Mouse (Mus musculus) liver, adult (tissue): Measurements from ENCODE around the gene Hey2.

Experiments
- GATA4 ChIP-seq: IDR thresholded peaks from 2 replicates; pipeline ENCODE4 v1.6.1; 2014; ENCODE audit warnings: mild to moderate bottlenecking, low read length; ENCODE audit not compliant: insufficient replicate concordance

Gene Hey2

DNA sequence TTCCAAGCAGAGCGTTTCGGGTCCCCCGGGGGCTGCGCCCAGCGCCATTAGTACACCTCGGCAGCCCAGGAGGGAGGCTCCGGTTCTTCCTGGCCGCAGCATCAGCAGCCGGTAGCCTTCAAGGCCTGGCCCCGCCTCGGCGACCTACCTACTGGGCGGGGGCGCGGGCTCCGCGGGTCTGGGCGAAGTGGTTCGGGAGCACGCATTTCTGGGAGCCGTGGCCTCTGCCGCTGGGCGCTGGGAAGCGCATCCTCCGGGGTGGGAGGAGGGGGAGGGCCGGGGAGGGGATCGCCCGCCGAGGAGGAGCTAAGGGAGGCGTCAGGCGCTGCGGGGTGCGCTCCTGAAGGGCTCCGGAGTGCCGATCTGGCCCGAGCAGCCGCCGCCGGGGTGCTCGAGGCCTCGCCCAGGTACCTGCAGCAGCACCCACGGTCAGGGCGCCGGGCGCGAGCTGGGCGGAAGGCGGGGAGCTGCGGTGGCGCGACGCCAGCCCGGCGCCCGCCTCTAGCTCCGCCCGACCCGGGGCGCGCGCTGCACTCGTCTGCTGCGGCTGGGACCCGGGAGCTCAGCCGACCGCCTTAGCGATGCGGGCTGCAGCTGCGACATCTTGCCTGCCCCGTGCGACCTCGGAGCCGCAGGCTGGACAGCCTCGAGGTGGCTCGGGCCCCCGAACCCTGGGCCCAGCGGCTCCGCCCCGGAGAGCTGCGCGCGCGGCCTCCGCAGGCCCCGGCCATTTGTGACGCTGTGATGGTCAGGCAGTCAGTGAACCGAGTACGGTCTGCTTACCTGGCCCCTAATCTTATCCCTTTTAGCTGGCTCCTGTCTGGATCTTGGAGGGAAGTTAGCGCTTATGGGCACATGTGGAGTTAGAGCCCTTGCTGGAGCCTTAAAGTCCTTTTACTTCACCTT lies 39.7 kb downstream of the Hey2 start, which contains the start of gene Ncoa7:
Gene Ncoa7, minus strand, starts transcription at position 646 of the 906 bp plus-strand sequence.
- TF ChIP-seq GATA4, result no peak

DNA sequence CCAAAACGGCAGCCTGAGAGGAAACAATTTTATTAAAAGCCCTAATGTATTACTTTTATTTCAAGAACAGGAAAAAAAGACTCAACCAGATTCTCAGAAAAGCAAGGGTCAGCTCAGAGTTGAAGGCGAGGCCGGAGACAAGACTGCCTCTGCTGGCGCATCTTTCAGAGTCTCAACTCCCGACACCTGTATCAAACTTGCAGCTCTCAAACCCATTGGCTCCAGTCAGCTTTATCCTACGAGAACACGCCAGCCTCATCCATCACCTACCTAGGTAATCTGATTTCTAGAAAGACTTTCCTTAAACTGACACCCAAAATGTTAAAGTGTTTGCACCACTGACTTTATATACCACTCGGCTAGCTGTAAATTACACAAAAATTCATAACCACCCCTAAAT lies 40.6 kb downstream of the Hey2 start:
- TF ChIP-seq GATA4, result no peak

DNA sequence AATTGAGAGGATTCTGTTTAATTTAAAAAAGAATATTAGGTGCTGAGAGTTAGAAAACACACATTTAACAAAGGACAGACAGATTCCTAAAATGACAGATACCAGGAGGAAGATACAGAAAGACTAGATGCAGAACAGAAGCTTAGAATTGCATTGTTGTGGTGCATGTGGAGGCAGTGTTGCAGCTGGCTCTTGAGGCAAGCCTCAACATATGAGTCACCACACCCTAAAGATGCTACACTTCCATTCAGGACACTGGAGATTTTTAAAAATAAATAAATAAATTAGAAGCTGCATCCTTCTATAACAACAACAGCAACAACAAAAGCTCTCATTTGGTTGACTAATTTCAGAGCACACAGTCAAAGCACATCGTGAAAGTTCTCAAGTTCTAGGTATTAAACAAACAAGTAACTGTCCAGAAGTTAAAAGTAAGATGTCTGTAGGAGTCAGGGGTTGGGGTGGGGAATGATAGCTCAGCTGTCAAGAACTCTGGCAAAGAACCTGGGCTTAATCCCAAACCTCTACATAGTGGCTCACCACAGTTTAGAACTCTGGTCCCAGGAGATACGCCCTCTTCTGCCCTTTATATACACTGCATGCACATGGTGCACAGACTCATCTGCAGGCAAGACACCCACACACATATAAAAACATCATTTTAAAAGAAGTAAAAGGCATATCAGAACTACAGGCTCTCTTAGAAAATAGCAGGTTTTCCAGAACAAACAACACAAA lies 42.7 kb downstream of the Hey2 start:
- TF ChIP-seq GATA4, result no peak

DNA sequence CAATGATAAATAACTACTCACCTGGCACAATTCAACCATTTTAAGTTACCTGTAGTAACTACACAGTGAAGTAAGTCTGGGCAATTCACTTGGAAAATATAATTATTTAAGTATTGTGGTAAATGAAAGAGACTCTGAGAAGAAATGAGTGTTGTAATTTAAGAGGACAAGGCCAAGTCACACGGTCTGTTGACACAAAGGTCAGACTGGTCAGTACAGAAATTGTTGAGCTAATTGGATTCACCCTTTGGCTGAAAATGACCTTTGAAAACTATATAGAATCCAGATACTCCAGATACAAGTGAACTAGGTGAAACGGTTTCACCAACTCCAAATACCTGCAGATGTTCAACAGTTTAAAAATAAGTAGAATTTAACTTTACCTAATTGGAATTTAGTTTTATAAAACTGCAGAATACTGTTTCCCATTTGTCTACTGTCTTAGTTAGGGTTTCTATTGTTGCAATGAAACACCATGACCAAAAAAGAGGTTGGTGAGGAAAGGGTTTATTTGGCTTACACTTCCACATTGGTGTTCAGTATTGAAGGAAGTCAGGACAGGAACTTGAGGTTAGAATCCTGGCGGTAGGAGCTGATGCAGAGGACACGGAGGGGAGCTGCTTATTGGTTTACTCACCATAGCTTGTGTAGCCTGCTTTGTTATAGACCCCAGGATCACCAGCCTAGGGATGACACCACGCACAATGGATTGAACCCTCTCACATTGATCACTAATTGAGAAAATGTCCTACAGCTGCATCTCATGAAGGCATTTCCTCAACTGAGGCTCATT lies 45.9 kb downstream of the Hey2 start:
- no peak for TF ChIP-seq GATA4

DNA sequence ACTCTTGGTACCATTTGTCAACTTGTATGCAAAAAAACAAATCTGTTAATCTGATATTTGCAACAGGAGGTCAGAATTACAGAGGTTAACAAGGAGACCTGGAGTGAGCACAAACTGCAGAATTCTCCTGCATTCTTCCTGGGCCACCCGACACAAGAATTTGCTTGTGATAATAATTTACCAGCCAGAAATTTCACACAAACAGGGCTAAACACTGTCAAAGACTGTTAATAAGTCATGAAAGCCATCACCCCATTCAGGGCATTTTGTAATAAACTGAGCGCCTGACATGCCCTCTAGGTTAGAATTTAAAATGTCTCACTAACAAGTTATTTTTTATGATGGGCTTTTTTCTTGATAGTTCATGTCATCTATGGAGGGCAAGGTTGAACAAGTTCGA lies 51.6 kb downstream of the Hey2 start:
- TF ChIP-seq GATA4, result no peak

DNA sequence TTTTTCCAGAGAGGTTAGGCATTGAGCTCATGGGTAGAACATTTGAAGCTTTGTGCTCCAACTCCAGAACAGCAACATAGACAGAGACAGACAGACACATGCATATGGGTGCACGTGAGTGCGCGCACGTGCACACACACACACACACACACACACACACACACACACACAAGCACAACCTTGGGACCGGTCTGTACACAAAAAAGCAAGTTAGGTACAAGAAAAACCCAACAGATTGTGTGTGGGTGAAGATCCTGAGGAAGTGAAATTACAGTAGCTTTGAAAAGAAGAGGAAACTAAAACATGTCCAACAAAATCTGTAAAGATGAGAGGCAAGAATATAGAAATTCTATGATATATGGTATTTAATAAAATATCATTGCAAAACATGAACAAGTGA lies 53.1 kb downstream of the Hey2 start:
- no peak for TF ChIP-seq GATA4

DNA sequence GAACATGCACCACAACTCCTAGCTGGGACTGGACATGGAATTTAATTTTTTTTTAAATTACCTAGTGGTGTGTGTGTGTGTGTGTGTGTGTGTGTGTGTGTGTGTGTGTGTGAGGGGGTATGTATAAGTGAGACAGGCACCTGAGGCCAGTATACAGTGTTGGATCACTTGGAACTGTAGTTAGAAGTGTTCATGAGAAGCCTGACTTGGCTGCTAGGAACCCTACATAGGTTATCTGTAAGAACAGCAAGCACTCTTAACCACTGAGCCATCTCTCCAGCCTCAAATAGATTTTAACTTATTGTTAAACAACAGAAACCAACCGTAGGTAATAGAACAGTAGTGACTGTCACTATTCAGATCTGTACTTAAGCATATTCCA lies 54.3 kb downstream of the Hey2 start:
- no peak for TF ChIP-seq GATA4

DNA sequence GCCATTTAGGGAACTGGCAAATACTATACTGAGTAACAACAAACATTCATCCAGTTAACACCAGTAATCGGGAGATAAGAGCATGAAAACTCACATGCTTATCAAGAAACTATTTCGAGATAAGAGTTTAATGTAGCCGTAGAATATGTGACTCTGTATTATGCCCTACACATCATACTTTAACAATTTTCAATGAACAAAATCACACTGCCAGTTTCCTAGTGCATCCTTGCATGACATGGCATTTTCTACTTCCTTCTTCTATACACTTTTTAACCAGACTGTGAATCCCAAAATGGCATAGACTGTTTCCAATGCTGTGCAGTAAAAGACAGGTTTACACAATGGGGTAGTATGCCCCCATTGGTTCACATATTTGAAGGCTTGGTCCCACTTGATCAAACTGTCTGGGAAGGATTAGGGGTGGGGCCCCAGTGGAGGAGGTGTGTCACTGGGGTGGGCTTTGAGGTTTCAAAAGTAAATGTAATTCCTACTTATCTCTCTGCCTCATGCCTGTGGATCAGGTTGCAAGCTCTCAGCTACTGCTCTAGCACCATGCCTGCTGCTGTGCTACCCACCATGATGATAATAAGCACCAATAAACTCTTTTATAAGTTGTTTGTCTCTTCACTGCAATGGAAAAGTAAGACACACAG lies 54.8 kb downstream of the Hey2 start:
- TF ChIP-seq GATA4, result no peak

DNA sequence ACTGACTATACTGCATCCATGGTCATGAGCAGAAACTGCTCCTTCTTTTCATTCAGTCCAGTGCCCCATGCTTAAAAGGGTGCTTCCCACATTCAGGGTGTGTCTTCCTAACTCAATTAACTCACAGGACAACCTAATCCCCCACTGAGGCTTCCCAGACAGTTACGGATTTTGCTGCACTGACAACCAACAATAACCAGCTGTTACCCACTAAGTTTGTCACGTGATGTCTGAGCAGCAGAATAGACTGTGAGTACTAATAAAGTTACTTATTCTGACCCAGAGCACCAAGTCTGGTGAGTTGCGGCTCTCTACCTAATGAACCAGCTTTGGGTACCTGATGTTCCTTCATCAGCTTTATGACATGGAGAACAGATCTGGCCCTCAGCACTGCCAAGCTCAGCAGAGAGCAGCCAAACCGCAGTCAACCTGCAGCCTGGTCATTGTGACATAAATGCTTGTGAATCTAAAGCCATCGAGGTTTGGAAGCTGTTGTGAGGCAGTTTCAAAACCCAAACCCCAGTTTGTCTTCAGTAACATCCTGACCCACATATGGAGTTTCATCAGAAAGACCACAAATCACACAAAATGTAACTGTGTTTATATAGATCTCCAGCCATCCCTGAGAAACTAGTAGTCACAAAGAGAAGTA lies 56.4 kb downstream of the Hey2 start:
- TF ChIP-seq GATA4, result no peak
